Mouse (Mus musculus) forebrain, postnatal 0 days (tissue): ENCODE measurements at regions not wholly inside any gene's neighbourhood (a gene's known extent, or its start where the extent isn't known, plus 50 kb on each side); places are given as distances from the start of the nearest gene placed in this dataset.

ENCODE experiments used
- ATAC-seq: fragments of 200-750 bp; cut with Nextera tagmentation; 2 replicates; pipeline ENCODE4 v1.8.0; 2017; ENCODE audit warnings: mild to moderate bottlenecking, moderate library complexity
- DNase-seq: peaks from one replicate; pipeline ENCODE4 v3.0.0-alpha.2; 2015
- H3K27ac ChIP-seq: fragments of 300-500 bp; sonication (generic); 2 replicates; pipeline ENCODE4 v1.5.1; 2014; ENCODE audit warnings: low read depth, mild to moderate bottlenecking, antibody characterized with exemption, low read length, moderate library complexity, mixed read lengths
- H3K27me3 ChIP-seq: fragments of 300-500 bp; sonication (generic); 2 replicates; pipeline ENCODE4 v1.6.1; 2014; ENCODE audit warnings: mild to moderate bottlenecking, low read length, mixed read lengths; ENCODE audit not compliant: insufficient read depth
- H3K36me3 ChIP-seq: fragments of 300-500 bp; sonication (generic); 2 replicates; pipeline ENCODE4 v1.6.1; 2014; ENCODE audit warnings: mild to moderate bottlenecking, moderate library complexity; ENCODE audit not compliant: insufficient read depth
- H3K4me1 ChIP-seq: fragments of 300-500 bp; sonication (generic); 2 replicates; pipeline ENCODE4 v1.6.1; 2014; ENCODE audit warnings: antibody characterized with exemption; ENCODE audit not compliant: insufficient read depth
- H3K4me2 ChIP-seq: fragments of 300-500 bp; sonication (generic); 2 replicates; pipeline ENCODE4 v1.6.1; 2014; ENCODE audit warnings: low read depth, mild to moderate bottlenecking, moderate library complexity
- H3K4me3 ChIP-seq: fragments of 300-500 bp; sonication (generic); 2 replicates; pipeline ENCODE4 v1.5.1; 2014; ENCODE audit warnings: low read depth, low read length, mixed read lengths
- H3K9ac ChIP-seq: fragments of 300-500 bp; sonication (generic); 2 replicates; pipeline ENCODE4 v1.6.1; 2014; ENCODE audit warnings: mild to moderate bottlenecking
- H3K9me3 ChIP-seq: fragments of 300-500 bp; sonication (generic); 2 replicates; pipeline ENCODE4 v1.6.1; 2016; ENCODE audit warnings: low read length
- CTCF ChIP-seq: sonication (generic); IDR thresholded peaks from 2 replicates; pipeline ENCODE4 v1.5.1; 2016; ENCODE audit warnings: antibody characterized with exemption, control low read depth, low read depth
- WGBS: fragments of 180-500 bp; shearing (Covaris S2); extraction: QIAGEN DNeasy Blood & Tissue Kit; methylation state at CpG from one replicate; pipeline ENCODE4 v1.1.7; 2014; 5-methylcytosine and 5-hydroxymethylcytosine counted together

- no peak for DNase-seq
- TF ChIP-seq CTCF: no peak
- Histone ChIP-seq H3K9me3 (no peaks in the 10 kb centered on the region), H3K4me3 (no peak overlapping the region), H3K27ac (no peak overlapping the region), H3K27me3 (no peaks in the 10 kb centered on the region), H3K9ac (no peak overlapping the region), H3K4me1 (no peaks in the 10 kb centered on the region), H3K36me3 (no peaks in the 10 kb centered on the region), H3K4me2 (no peak overlapping the region)
- WGBS: 60% methylated on average over 3 of the region's 3 CpGs
- ATAC-seq: no peak
These were observed 318.3 kb downstream of the Gria2 start for GRCm38 (mm10) chr3:80484168-80484833.

- DNase-seq (peak; percentile 39), ATAC-seq (peak; percentile 38; the same call in 1 of the 2 replicates)
- no peak overlapping the region for H3K9ac ChIP-seq
- H3K27me3 ChIP-seq: no peaks in the 10 kb centered on the region
- no peaks in the 10 kb centered on the region for H3K9me3 ChIP-seq
- TF ChIP-seq CTCF: no peak
- H3K27ac ChIP-seq: no peak overlapping the region
- H3K36me3 ChIP-seq: no peaks in the 10 kb centered on the region
- no peaks in the 10 kb centered on the region for H3K4me1 ChIP-seq
- H3K4me3 ChIP-seq: no peak overlapping the region
- H3K4me2 ChIP-seq: no peak overlapping the region
These were observed 324.0 kb downstream of the Gria2 start for GRCm38 (mm10) chr3:80478676-80479075.

GRCm38 (mm10) chr3:80473686-80474085 is 328.9 kb downstream of the Gria2 start:
- DNase-seq: no peak
- Histone ChIP-seq H3K4me2 (no peak overlapping the region), H3K9ac (no peak overlapping the region), H3K36me3 (no peaks in the 10 kb centered on the region), H3K27me3 (no peaks in the 10 kb centered on the region), H3K4me1 (no peaks in the 10 kb centered on the region), H3K4me3 (no peak overlapping the region), H3K27ac (no peak overlapping the region), H3K9me3 (no peaks in the 10 kb centered on the region)
- TF ChIP-seq CTCF: no peak
- ATAC-seq: no peak
